Mouse (Mus musculus) midbrain, embryonic 16.5 days (tissue): ENCODE data around the gene Kctd14. TPM values are rescaled to one million over a fixed set of nuclear protein-coding genes. Genes with fewer than 3 reads are reported as not detected.

ENCODE experiments used
- ATAC-seq: fragments of 200-750 bp; cut with Nextera tagmentation; 2 replicates; pipeline ENCODE4 v1.8.0; 2017; ENCODE audit warnings: moderate TSS enrichment
- H3K27ac ChIP-seq: fragments of 300-500 bp; sonication (generic); 2 replicates; pipeline ENCODE4 v1.5.1; 2014; ENCODE audit warnings: mild to moderate bottlenecking, low read length, mixed read lengths
- H3K27me3 ChIP-seq: fragments of 300-500 bp; sonication (generic); 2 replicates; pipeline ENCODE4 v1.6.1; 2014; ENCODE audit warnings: low read depth, low read length, mixed read lengths; ENCODE audit not compliant: control insufficient read depth, insufficient read depth
- H3K36me3 ChIP-seq: fragments of 300-500 bp; sonication (generic); 2 replicates; pipeline ENCODE4 v1.6.1; 2014; ENCODE audit warnings: mild to moderate bottlenecking, low read length, moderate library complexity, mixed read lengths; ENCODE audit not compliant: control insufficient read depth, insufficient read depth
- H3K4me1 ChIP-seq: fragments of 300-500 bp; sonication (generic); 2 replicates; pipeline ENCODE4 v1.6.1; 2014; ENCODE audit warnings: mild to moderate bottlenecking, low read length, mixed read lengths; ENCODE audit not compliant: control insufficient read depth, insufficient read depth
- H3K4me2 ChIP-seq: fragments of 300-500 bp; sonication (generic); 2 replicates; pipeline ENCODE4 v1.6.1; 2014; ENCODE audit warnings: mild to moderate bottlenecking, low read length, mixed read lengths
- H3K4me3 ChIP-seq: fragments of 300-500 bp; sonication (generic); 2 replicates; pipeline ENCODE4 v1.5.1; 2014; ENCODE audit warnings: low read depth, mild to moderate bottlenecking, low read length, moderate library complexity, mixed read lengths
- H3K9ac ChIP-seq: fragments of 300-500 bp; sonication (generic); 2 replicates; pipeline ENCODE4 v1.6.1; 2014; ENCODE audit warnings: low read depth, low read length, mixed read lengths
- H3K9me3 ChIP-seq: fragments of 300-500 bp; sonication (generic); replicated peaks from 2 replicates; pipeline ENCODE4 v1.6.1; 2014; ENCODE audit warnings: mild to moderate bottlenecking, low read length, mixed read lengths; ENCODE audit not compliant: control insufficient read depth, poor library complexity, severe bottlenecking
- WGBS: fragments of 180-500 bp; shearing (Covaris S2); extraction: QIAGEN DNeasy Blood & Tissue Kit; methylation state at CpG from one replicate; pipeline ENCODE4 v1.1.7; 2014; 5-methylcytosine and 5-hydroxymethylcytosine counted together
- polyA plus RNA-seq: library from polyadenylated mRNA; unstranded; fragments of >200 nt; fragmentation: Nextera tagmentation; extraction: Ambion mirVana; gene quantifications from 2 replicates; pipeline ENCODE4 v1.2.1, GENCODE M21; 2015

Gene Kctd14
- polyA plus RNA-seq, 1 experiment from 2014 or later, result 1.2 TPM

GRCm38 (mm10) chr7:97418717-97419116, 32.4 kb upstream of the Kctd14 start:
- Histone ChIP-seq H3K9me3 (no peaks in the 10 kb centered on the region), H3K27ac (no peak overlapping the region), H3K36me3 (no peaks in the 10 kb centered on the region), H3K27me3 (no peaks in the 10 kb centered on the region), H3K9ac (0 out of 2 replicates have a peak overlapping the region, but pooled peaks have one; percentile 23), H3K4me1 (no peaks in the 10 kb centered on the region), H3K4me3 (no peak overlapping the region), H3K4me2 (no peak overlapping the region)
- 62% methylated on average over 5 of the region's 5 CpGs for WGBS
- ATAC-seq, result no peak

- Histone ChIP-seq H3K9me3 (no peaks in the 10 kb centered on the region), H3K36me3 (no peaks in the 10 kb centered on the region), H3K4me1 (no peaks in the 10 kb centered on the region), H3K4me3 (no peak overlapping the region), H3K9ac (0 out of 2 replicates have a peak overlapping the region, but pooled peaks have one; percentile 23), H3K27ac (no peak overlapping the region), H3K4me2 (no peak overlapping the region), H3K27me3 (no peaks in the 10 kb centered on the region)
- no peak for ATAC-seq
- WGBS, result 90% methylated on average over 5 of the region's 5 CpGs
Observed at GRCm38 (mm10) chr7:97419163-97419562, 32.0 kb upstream of the Kctd14 start.

- no peaks in the 10 kb centered on the region for H3K36me3 ChIP-seq
- WGBS, result 55% methylated on average over 1 of the region's 1 CpGs
- H3K27me3 ChIP-seq, result no peaks in the 10 kb centered on the region
- H3K27ac ChIP-seq, result no peak overlapping the region
- H3K4me1 ChIP-seq, result 0 out of 2 replicates have a peak, but pooled peaks cover 3% of the 10 kb centered on the region
- H3K9ac ChIP-seq, result no peak overlapping the region
- no peak overlapping the region for H3K4me2 ChIP-seq
- H3K9me3 ChIP-seq, result no peaks in the 10 kb centered on the region
- H3K4me3 ChIP-seq, result no peak overlapping the region
- no peak for ATAC-seq
Observed at GRCm38 (mm10) chr7:97420406-97420805, 30.7 kb upstream of the Kctd14 start.

GRCm38 (mm10) chr7:97420958-97421651, 30.0 kb upstream of the Kctd14 start:
- 79% methylated on average over 8 of the region's 8 CpGs for WGBS
- H3K4me3 ChIP-seq, result no peak overlapping the region
- no peaks in the 10 kb centered on the region for H3K9me3 ChIP-seq
- 0 out of 2 replicates have a peak, but pooled peaks cover 3% of the 10 kb centered on the region for H3K4me1 ChIP-seq
- no peaks in the 10 kb centered on the region for H3K36me3 ChIP-seq
- no peak for ATAC-seq
- no peak overlapping the region for H3K4me2 ChIP-seq
- no peak overlapping the region for H3K27ac ChIP-seq
- no peaks in the 10 kb centered on the region for H3K27me3 ChIP-seq
- H3K9ac ChIP-seq, result no peak overlapping the region

- Histone ChIP-seq H3K4me3 (no peak overlapping the region), H3K27me3 (no peaks in the 10 kb centered on the region), H3K4me2 (no peak overlapping the region), H3K36me3 (no peaks in the 10 kb centered on the region), H3K4me1 (0 out of 2 replicates have a peak, but pooled peaks cover 3% of the 10 kb centered on the region), H3K9ac (no peak overlapping the region), H3K27ac (no peak overlapping the region), H3K9me3 (no peaks in the 10 kb centered on the region)
- WGBS, result 58% methylated on average over 5 of the region's 5 CpGs
- ATAC-seq, result no peak
Observed at GRCm38 (mm10) chr7:97423754-97424153, 27.4 kb upstream of the Kctd14 start.

- Histone ChIP-seq H3K36me3 (no peaks in the 10 kb centered on the region), H3K27ac (no peak overlapping the region), H3K4me1 (peaks cover 5% of the 10 kb centered on the region), H3K27me3 (no peaks in the 10 kb centered on the region), H3K9ac (no peak overlapping the region), H3K9me3 (no peaks in the 10 kb centered on the region), H3K4me2 (no peak overlapping the region), H3K4me3 (no peak overlapping the region)
- WGBS, result 9% methylated on average over 12 of the region's 12 CpGs
- ATAC-seq, result peak; percentile 86
Observed at GRCm38 (mm10) chr7:97424621-97425245, 26.4 kb upstream of the Kctd14 start.

- H3K27ac ChIP-seq, result no peak overlapping the region
- ATAC-seq, result no peak
- H3K36me3 ChIP-seq, result no peaks in the 10 kb centered on the region
- peaks cover 10% of the 10 kb centered on the region for H3K4me1 ChIP-seq
- H3K4me2 ChIP-seq, result no peak overlapping the region
- 71% methylated on average over 6 of the region's 6 CpGs for WGBS
- H3K27me3 ChIP-seq, result no peaks in the 10 kb centered on the region
- no peak overlapping the region for H3K4me3 ChIP-seq
- H3K9ac ChIP-seq, result no peak overlapping the region
- no peaks in the 10 kb centered on the region for H3K9me3 ChIP-seq
Observed at GRCm38 (mm10) chr7:97426566-97426965, 24.6 kb upstream of the Kctd14 start.

- Histone ChIP-seq H3K9me3 (no peaks in the 10 kb centered on the region), H3K27me3 (no peaks in the 10 kb centered on the region), H3K4me2 (no peak overlapping the region), H3K27ac (no peak overlapping the region), H3K36me3 (no peaks in the 10 kb centered on the region), H3K4me3 (no peak overlapping the region), H3K9ac (no peak overlapping the region), H3K4me1 (peaks cover 10% of the 10 kb centered on the region)
- 79% methylated on average over 6 of the region's 6 CpGs for WGBS
- ATAC-seq, result no peak
Observed at GRCm38 (mm10) chr7:97427296-97427695, 23.8 kb upstream of the Kctd14 start.

GRCm38 (mm10) chr7:97427778-97428420, 23.2 kb upstream of the Kctd14 start:
- H3K4me1 ChIP-seq, result peaks cover 10% of the 10 kb centered on the region
- no peak overlapping the region for H3K4me2 ChIP-seq
- no peak for ATAC-seq
- H3K27ac ChIP-seq, result no peak overlapping the region
- no peak overlapping the region for H3K9ac ChIP-seq
- no peak overlapping the region for H3K4me3 ChIP-seq
- no peaks in the 10 kb centered on the region for H3K36me3 ChIP-seq
- 82% methylated on average over 5 of the region's 5 CpGs for WGBS
- no peaks in the 10 kb centered on the region for H3K9me3 ChIP-seq
- H3K27me3 ChIP-seq, result no peaks in the 10 kb centered on the region
